Mouse (Mus musculus) cerebellum, adult 8-10 months (tissue): ENCODE data around the gene Adgre5.

Experiments used
- DNase-seq: peaks from one replicate; pipeline ENCODE4 v3.0.0; 2022

Gene Adgre5

DNA sequence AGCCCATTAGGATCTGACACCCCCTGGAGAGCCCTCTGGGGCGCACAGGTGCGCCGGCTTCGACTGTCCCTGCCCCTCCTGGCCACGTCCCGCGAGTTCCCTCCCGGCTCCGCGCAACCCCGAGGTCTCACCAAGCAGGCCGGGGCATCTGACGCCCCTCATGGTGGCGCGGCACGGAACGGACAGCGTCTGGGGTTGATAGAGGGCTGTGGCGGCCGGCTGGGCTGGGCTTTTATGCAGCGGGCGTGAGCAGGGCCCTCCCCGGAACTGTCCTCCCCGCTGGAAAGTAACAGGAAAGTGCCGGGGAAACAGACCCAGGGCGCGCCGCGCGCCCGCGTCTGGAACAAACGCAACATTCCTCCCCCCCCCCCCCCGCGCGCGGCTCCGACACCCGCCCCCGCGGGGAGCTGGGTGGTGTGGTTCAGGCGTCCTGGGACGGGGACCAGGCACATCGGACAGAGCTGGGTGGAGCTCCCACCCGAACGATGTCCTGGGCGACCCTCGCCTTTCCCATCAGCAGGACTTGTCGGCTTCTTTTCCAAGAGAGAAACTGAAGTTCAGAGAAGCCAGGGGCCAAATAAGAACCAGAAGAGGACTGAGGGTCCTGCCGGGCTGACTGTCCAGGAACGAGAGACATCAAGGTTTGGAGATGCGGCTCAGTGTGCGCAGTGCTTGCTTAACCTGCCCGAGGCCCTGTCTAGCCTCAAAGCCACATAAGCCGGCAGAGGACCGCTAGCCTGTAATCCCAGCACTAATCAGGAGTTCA is at the start of gene Adgre5:
Gene Adgre5, minus strand, starts transcription at position 351 of the 766 bp plus-strand sequence.
- no peak for DNase-seq

DNA sequence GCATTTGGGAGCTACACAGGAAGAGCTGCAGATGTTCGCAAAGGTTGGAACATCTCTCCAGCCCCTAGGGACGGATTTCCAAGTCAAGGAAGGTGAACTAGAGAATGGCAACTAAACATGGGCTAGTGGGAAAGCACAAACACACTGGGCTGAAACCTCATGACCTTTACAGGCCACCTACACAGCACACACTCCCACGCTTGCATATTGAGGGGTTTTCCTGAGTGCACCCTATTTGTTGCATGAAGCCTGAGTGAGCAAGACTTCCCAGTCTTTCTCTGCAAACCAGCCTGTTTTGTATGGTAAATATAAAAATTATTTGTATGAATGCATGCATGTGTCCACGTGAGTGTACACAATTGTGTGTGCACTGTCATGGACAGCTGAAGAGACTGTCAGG is 48.7 kb upstream of the Adgre5 start:
- DNase-seq = no peak

DNA sequence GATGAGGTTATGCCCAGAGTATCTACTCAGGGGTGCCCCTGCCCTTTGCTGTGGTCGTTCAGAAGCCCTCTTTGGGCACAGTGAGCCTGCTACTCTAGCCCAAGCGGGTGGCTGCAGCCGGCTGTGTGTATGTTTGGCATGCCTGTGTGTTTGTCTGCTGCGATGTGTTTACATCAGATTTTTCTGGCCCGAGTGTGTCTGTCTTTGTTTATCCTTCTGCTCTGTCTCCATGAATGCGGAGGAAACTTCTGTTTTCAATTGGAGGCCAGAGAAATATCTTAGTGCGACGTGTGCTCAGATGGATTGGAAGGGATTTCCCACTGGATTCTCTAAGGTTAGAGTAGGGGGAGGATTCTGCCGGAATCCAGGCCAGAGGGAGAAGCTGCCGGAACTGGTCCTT is 43.9 kb upstream of the Adgre5 start:
- no peak for DNase-seq

DNA sequence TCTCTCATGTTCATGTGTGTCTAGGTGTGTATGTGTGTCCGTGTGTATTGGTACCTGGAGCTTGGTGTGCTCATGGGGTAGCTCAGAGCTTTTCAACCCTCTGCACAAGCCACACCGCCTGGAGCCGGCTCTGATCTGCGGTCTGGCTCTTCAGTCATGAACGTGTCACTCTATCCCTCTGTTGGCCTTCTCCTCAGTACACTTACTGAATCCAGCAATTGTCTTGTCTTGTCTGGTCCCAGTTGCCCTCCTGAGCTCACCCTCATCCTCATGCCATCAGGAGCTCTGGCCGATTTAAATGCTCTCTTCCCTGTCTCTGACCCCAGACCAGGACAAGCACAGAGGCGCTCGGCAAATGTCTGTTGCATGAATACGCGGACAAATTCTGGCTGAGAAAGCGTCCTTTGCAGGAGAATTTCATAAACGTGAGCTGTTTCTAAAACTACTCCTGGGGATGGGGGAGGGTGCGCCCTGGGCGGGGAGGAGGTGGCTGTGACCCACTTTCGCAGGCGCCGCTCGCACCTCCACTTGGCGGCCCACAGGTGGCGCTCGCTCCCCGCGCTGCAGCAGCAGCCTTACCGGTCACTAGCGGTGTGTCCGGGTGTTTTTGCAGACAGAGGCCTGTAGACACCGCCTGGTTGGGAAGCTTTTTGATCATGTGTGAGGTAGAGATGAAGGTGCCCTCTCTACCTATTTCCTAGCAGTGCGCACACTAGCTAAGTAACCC is 41.9 kb upstream of the Adgre5 start:
- DNase-seq = peak; percentile 92

DNA sequence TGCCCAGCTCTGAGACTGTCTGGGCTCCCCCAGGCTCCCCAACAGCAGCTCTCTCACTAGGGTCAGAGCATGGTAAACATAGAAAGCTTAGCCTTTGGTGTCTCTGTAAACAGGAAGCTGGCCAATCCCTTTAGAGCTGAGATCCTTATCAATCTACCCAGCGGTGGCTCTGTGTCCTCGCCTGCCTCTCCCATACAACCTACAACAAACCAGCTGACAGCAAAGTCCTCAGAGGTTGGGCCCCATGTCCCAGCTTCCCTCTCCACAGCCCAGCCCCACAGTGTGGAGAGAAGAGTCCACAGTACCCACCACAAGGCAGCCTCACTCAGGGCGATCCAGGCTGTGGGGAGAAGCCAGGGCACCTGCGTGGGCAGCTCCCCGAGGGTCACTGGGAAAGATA is 38.5 kb upstream of the Adgre5 start:
- no peak for DNase-seq

DNA sequence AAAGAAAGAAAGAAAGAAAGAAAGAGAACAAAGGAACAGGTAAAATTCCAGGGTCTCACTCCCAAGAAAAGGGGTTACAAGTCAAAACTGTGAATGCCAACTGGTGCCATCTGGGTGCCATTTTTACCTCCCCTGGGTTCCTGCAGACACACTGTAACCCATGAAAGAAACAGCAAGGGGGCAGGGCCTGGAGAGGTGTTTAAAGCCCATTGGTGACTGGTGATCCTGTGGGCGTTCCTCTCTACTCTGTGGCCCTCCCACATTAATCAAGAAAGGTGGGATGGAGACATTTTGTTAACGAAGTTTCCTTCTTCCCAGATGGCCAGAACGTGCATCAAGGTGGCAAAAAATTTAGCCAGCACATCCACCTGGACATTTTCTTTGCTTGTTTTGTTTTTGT is 36.9 kb upstream of the Adgre5 start:
- no peak for DNase-seq

DNA sequence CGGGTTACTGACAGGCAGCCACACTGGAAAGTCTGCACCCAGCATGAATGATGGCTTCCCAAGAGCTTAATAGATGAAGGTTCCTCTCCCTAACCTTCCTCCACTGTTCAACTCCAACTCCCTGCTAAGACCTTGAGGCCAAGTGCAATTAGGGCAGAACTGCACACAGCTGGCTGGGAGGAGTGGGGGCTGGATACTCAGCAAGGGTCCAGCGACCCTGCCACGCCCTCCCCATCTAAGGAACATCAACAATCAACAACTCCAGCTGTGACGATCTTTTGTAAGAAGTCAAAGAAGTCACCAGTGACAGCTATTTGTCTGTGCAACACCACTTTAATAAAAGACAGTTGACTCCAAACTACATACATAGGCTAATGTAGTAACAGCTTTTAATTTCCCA is 35.5 kb upstream of the Adgre5 start:
- no peak for DNase-seq

DNA sequence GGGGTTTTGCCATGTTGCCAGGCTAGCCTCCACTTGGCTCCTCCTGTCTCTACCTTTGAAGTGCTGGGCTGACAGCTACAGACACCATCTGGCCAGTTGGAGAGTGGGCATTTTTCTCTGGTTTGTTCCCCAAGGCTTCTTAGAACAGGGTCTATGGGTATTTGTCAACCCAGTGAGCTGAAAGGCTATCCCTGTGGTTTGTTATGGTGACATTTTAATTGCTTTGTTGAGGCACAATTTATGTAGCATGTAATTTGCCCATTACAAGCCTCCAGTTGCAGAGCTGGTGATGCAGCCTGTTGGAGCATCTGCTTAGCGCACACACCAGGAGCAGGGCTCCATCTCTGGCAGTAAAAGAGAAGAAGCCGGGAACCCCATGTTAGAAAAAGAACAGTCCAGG is 33.1 kb upstream of the Adgre5 start:
- no peak for DNase-seq

DNA sequence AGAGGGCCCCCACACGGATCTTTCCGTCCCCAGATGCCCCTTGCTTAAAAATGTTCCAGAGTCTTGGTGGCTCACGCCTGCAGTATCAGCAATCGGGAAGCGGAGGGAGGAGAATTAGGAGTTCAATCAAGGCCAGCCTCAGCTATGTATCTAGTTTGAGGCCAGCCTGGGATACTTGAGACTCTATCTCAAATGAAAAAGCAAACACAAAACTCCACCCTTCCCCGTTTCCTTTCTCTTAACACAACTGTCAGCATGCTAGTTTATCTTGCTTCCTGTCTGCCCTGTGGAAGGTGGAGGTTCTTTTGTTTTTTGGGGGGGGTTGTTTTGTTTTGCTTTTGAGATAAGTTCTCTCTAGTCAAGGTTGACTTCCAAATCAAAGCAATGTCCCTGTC is 32.3 kb upstream of the Adgre5 start:
- no peak for DNase-seq

DNA sequence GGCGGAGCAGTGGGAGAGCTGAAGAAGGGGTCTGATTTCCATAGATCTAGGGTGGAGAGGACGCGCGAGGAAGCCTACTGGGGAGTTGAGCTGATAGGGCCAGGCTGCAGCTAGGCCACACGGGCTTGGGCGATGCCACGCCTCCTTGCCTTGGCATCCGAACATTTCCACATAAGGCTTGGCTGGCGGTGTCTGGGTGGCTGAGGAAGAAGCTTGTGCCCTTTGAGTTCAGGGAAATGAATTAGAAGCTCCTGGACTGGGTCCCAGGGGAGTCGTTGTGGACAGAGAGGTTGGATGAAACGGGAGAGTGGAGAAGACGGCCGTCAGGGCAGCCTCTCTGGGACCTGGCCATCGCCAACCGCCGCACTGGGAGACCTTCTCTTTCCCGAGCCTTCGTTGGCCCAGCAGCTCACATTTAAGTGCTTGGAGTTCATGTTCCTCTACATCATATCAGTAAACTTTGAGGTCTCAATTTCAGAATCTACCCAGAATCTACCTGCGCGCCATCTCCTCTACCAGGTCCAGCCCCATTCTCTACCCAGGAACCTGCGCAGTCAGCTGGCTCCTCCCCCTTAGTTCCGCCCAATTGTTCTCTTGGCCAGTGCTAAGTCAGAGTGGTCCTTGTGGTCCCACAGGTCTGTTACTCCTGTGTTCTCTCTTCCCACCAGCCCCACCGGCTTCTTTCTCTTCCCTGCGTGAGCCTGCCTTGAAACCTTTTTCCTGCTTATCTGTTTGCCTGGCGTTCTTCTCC is 31.8 kb upstream of the Adgre5 start:
- DNase-seq = peak; percentile 47

DNA sequence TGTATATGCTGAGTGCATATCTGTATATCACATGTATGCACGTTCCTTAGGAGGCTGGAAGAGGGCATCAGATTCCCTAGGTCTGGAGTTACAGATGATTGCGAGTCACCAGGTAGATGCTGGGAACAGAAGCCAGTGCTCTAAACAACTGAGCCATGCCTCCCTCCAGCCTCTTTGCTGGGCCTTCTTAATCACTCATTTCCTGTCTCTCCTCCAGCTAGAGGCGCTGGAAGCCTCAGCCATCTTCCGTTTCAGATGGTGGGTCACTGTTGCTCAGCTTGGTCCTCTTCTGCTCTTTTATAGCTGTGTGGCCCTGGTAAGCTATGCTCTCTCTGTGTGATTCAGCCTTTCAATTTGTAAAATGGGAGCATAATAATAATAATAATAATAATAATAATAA is 30.7 kb upstream of the Adgre5 start:
- no peak for DNase-seq

DNA sequence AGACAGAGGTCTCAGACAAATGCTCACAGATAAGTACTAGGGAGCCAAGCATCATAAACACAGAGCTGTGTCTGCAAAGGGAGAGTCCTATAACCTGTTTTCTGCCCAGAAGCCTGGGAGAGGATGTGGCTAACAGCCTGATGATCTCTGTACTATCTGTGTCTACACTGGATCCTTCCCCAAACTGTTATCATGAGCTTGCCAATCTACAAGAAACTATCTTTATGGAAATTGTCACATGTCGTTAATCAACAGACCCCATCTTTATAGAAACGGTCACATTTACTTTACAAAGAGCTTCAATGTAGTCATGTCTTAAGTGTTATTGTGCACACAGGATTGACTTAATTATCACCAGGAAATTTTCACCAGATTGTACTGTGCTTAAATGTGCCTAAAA is 29.5 kb upstream of the Adgre5 start:
- DNase-seq = no peak

DNA sequence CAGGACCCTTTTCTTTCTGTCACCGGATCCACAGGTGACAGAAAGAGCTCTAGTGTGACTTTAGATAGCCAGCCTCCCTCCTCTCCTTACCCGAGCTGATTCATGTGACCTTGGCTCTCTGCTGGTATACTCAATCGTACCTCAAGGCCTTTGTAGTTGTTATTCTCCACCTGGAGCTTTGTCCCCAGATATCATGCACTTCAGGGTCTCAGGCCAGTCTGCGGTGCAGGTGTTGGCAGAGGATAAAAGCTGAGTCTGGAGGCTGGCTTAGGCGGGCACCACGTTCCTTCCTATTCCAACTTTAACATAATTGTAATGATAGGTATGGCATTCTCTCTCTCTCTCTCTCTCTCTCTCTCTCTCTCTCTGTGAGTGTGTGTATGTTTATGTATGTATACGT is 28.6 kb upstream of the Adgre5 start:
- no peak for DNase-seq

DNA sequence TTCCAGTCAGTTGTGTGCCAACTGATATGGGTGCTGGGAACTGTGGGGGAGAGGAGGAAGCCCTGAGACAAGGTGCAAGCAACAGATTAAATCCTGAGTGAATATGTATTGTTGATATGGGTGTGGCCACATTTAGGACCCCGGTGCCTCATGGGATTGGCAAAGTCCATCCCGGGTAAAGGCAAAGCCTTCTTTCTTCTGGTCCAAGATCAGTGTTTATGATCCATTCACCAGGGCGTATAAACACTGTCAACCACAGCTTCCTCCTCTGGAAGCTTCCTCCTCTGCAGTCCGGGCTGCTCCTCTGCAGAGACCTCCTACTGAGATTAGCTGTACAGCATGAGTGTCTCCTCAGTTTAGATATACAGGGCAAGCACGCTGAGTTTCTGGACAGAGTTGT is 27.4 kb upstream of the Adgre5 start:
- no peak for DNase-seq

DNA sequence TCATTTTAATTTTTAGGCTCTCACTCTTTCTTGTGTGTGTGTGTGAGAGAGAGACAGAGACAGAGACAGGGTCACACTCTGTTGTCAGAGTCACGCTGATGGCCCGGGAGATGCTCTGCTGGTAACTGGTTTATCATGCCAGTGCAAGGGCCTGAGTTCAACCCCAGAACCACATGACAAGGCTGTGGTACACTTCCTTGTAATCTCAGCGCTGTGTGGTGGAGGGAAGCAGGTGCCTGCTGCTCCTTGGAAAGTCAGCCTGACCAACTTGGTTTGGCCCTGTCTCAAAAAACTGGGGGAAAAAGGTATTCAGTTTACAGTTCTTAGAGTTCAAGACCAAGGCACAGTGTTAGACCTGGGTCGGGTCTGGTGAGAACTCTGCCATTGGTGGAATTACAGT is 26.3 kb upstream of the Adgre5 start:
- DNase-seq = no peak

DNA sequence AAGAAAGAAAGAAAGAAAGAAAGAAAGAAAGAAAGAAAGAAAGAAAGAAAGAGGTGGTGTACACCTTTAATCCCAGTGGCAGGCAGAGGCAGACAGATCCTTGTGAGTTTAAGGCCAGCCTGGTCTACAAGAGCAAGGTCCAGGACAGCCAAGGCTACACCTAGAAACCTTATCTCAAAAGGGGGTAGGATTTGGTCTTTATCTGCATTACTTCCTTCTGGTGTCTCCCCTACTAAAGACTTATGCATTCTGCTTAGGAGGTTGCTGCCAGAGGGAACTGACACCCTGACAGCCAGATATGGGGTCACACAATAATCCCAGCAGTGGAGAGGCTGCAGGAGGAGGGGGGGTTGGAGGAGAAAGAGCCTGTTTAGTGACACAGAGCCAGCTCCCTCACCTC is 24.5 kb upstream of the Adgre5 start:
- DNase-seq = no peak

DNA sequence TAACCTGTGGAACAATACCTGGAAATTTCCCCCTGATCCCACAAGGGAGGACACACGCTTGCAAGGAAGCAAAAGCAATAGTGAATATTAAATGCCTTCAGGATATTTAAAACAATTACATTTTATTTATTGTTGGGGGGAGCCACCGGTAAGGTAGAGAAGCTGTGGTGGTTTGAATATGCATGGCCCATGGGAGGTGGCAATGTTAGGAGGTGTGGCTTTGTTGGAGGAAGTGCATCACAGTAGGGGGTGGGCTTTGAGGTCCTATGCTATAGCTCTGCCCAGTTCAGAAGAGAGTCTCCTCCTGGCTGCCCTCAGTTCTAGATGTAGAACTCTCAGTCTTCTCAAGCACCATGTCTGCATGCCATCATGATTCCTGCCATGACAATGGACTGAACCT is 23.6 kb upstream of the Adgre5 start:
- no peak for DNase-seq

DNA sequence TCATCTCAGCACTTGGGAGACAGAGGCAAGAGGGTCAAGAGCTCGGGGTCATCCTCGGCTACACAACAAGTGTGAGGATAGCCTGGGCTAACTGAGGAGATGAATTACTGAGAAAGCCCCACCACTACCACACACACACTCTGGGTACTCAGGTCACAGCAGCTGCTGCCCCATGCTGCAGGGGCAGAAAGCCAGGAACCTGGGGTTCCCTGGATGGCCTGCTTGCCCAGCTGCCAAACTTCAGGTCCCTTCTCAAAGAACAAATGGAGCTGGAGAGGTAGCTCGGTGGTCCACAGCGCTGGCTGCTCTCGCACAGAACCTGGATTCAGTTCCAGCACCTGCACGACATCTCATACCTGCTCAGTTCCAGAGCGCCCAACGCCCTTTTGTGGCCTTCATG is 23.0 kb upstream of the Adgre5 start:
- no peak for DNase-seq

DNA sequence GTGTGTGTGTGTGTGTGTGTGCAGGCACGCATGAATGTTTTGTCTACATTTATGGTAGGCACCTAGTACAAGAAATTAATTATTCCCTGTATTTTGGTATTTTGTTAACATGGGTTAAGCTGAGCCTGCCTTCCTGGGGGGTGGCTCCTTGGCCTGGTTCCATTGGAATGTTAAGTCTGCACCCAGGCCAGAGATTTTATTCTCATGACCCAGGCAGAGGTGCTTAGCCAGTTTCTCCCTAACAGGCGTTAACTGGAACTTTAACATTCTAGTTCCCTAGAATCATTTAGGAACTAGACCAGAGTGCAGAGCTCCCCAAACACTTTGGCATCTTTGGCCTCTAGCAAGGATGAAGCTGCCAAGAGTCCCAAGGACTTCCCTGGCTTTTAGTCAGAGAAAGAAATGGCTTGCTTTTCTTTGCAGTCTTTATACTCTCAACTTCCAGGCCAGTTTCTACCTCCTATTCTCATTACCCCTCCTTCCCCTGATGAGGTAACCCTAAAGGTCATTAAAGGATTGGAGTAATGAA is 18.2 kb upstream of the Adgre5 start:
- DNase-seq = no peak

DNA sequence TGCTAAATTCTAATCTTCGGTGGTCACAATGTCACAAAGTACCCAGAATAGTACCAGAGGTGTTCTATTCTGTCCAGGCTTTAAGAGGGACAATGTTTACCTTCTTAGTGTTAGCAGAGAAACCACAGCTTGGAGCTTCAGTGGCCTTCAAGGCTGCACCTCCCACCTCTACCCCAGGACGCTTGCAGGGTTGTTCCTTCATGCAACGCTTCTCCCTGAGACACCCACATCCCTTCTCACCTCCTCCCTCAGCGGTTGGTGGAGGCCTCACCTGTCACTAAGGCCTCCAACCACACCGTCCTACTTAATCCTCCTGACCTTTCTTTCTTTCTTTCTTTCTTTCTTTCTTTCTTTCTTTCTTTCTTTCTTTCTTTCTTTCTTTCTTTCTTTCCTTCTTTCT is 17.2 kb upstream of the Adgre5 start:
- DNase-seq = no peak

DNA sequence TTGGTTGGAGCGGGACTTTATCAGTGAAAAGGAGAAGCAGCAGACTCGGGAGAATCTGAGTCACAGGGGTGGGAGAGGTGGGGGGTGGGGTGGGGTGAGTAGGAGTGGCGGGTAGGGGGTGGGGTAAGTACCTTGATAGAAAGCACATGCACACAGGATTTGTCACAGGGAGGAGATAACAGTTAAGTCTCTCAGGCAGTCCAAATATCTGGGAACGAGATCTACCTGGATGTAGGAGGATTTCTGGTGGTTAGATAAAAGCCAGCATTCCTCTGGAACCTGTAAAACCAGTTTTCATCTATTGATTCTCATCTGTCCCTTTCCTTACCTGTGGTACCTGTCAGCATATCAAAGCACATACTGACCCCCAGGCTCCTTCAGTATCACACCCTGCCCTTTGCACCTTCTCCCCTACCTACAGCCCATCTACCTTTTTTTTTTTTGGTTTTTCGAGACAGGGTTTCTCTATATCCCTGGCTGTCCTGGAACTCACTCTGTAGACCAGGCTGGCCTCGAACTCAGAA is 16.0 kb upstream of the Adgre5 start:
- no peak for DNase-seq

DNA sequence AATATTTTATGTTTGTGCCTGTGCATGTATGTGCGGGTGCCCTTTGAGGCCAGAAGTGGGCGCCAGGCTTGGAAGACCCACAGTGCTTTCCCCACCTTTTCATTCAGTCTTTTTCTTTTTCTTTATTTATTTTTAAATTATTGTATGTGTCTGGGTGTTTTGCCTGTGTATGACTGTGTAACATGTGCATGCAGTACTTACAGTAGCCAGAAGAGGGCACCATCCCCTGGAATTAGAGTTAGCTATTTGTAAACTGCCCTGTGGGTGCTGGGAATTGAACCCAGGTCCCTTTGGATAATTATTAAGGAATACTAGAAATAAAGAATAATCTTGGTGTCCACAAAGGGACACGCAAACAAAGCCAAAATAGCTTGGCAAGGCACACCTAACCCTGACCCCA is 15.1 kb upstream of the Adgre5 start:
- DNase-seq = no peak

DNA sequence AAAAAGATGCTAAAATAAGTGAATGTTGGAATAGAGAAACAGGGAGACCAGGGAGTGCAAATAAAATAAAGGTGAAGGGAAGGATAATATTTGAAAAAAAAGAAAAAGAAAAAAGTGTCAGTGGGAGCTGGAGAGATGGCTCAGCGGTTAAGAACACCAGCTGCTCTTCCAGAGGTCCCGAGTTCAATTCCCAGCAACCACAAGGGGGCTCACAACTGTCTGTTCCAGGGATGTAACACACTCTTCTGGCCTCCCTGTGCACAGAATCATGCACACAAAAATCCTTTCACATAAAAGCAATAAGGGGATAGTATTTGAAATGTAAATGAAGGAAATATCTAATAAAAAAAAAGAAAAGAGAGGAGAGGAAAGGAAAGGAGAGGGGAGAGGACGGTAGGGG is 13.0 kb upstream of the Adgre5 start:
- DNase-seq = no peak

DNA sequence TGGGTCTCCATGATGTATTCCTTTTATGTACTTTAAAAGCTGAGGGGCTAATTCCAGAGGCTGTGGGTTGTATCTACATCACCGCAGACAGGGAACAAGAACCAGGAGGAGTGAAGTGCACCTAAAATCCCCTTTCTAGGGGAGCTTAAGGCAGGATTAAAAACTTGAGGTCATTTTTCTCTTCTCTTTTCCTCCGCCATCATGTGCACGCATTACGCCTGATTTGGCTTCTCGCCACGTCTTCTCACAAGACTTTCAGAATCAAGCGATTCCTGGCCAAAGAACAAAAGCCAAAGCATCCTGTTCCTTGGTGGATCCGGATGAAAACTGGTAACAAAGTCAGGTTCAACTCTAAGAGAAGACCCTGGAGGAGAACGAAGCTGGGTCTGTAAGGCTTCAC is 8.1 kb upstream of the Adgre5 start:
- DNase-seq = no peak
